Mouse (Mus musculus): Measurements from ENCODE around the gene Megf8. TPM values are rescaled to one million over a fixed set of nuclear protein-coding genes. Genes with fewer than 3 reads are reported as not detected.

The Megf8 gene
- total and polyA plus RNA-seq, 2 experiments, result 1.5 to 5.1 TPM

DNA sequence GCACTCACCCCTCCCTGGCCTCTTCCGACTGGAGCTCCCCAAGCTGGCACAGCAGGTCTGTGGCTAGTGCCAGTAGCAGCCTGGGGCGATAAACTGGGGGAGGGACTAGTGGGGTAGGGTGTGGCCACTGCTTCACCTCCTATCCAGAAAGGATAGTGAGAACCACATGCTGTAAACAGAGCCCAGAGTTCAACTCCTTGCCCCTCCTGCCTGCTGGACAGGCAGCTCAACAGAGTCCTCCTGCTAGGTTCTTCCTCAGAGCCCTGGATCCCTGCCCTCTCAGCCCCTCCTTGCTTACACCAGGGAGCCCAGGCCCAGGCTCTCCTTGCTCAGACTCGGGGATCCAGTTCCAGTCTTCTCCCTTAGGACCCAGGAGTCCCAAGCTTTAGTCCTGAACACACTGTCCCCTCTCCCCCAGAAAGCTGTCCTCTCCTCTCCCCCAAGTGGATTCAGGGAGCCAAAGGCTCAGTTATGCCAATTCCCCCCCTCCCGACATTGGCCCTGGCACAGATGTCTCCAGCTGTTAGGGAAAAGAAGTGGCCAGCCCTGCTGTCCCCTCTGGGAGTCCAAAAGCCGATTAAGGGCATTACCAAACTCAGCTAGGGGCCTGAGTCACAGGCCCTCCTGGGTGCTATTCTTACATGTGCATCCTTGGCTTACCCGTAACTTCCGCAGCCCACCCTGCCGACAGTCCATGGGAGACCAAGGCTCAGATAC is 73.2 kb downstream of the Megf8 start:
- no peak overlapping the region for H3K4me3 ChIP-seq (ENCODE audit: insufficient read depth, low read depth, low read length)
- DNase-seq (ENCODE audit: extremely low read depth, low read depth, low spot score), result peak; percentile 94

GRCm38 (mm10) chr7:25390986-25391385 is 74.0 kb downstream of the Megf8 start:
- TF ChIP-seq CTCF (IDR thresholded peaks at IDR 0.05; ENCODE audit: low read depth, low read length), result no peak
- no peak for TF ChIP-seq POLR2A (IDR thresholded peaks at IDR 0.05; ENCODE audit: extremely low read depth, insufficient read depth, low read length)
- DNase-seq (ENCODE audit: extremely low read depth, low read depth, low spot score), result peak; percentile 67
- H3K9ac ChIP-seq (ENCODE audit: low read depth, low read length), result peak overlapping the region; percentile 43
- H3K36me3 ChIP-seq (ENCODE audit: control insufficient read depth, insufficient read depth, low read length), result peaks cover 9% of the 10 kb centered on the region
- no peaks in the 10 kb centered on the region for H3K27me3 ChIP-seq (ENCODE audit: control insufficient read depth, insufficient read depth, low read length)
- H3K4me1 ChIP-seq (ENCODE audit: control insufficient read depth, insufficient read depth, low read length), result peaks cover 50% of the 10 kb centered on the region
- 19% methylated on average over 2 of the region's 2 CpGs for WGBS
- peak overlapping the region; percentile 93 for H3K27ac ChIP-seq (replicated peaks; ENCODE audit: insufficient read depth, low read depth, low read length)
- H3K4me3 ChIP-seq (ENCODE audit: insufficient read depth, low read depth, low read length), result no peak overlapping the region
- H3K79me2 ChIP-seq (ENCODE audit: control insufficient read depth, insufficient read depth, low read length), result peaks cover 14% of the 10 kb centered on the region; the same call in 1 of the 2 replicates

More for the DNA sequence above, 73.2 kb downstream of the Megf8 start:
- Histone ChIP-seq H3K9ac (ENCODE audit: low read depth, low read length) (peak overlapping the region; percentile 43), H3K4me1 (ENCODE audit: control insufficient read depth, insufficient read depth, low read length) (peaks cover 53% of the 10 kb centered on the region), H3K27ac (replicated peaks; ENCODE audit: insufficient read depth, low read depth, low read length) (peak overlapping the region; percentile 93), H3K27me3 (ENCODE audit: control insufficient read depth, insufficient read depth, low read length) (no peaks in the 10 kb centered on the region), H3K79me2 (ENCODE audit: control insufficient read depth, insufficient read depth, low read length) (peaks cover 14% of the 10 kb centered on the region; the same call in 1 of the 2 replicates), H3K36me3 (ENCODE audit: control insufficient read depth, insufficient read depth, low read length) (peaks cover 9% of the 10 kb centered on the region)
- 40% methylated on average over 8 of the region's 8 CpGs for WGBS
- TF ChIP-seq CTCF (IDR thresholded peaks at IDR 0.05; ENCODE audit: low read depth, low read length) (no peak), POLR2A (IDR thresholded peaks at IDR 0.05; ENCODE audit: extremely low read depth, insufficient read depth, low read length) (peak; percentile 64)

- Histone ChIP-seq H3K4me1 (ENCODE audit: control insufficient read depth, insufficient read depth, low read length) (peaks cover 48% of the 10 kb centered on the region), H3K36me3 (ENCODE audit: control insufficient read depth, insufficient read depth, low read length) (peaks cover 9% of the 10 kb centered on the region), H3K79me2 (ENCODE audit: control insufficient read depth, insufficient read depth, low read length) (peaks cover 17% of the 10 kb centered on the region; the same call in 1 of the 2 replicates), H3K27ac (replicated peaks; ENCODE audit: insufficient read depth, low read depth, low read length) (peak overlapping the region; percentile 80), H3K4me3 (ENCODE audit: insufficient read depth, low read depth, low read length) (no peak overlapping the region), H3K9ac (ENCODE audit: low read depth, low read length) (peak overlapping the region; percentile 12; the same call in 1 of the 2 replicates), H3K27me3 (ENCODE audit: control insufficient read depth, insufficient read depth, low read length) (no peaks in the 10 kb centered on the region)
- TF ChIP-seq POLR2A (IDR thresholded peaks at IDR 0.05; ENCODE audit: extremely low read depth, insufficient read depth, low read length) (no peak), CTCF (IDR thresholded peaks at IDR 0.05; ENCODE audit: low read depth, low read length) (no peak)
- peak; percentile 85 for DNase-seq (ENCODE audit: extremely low read depth, low read depth, low spot score)
- WGBS, result 30% methylated on average over 2 of the region's 2 CpGs
These were observed 75.0 kb downstream of the Megf8 start for GRCm38 (mm10) chr7:25391856-25392453.

GRCm38 (mm10) chr7:25392851-25393250 is 75.9 kb downstream of the Megf8 start:
- peaks cover 17% of the 10 kb centered on the region; the same call in 1 of the 2 replicates for H3K79me2 ChIP-seq (ENCODE audit: control insufficient read depth, insufficient read depth, low read length)
- H3K4me3 ChIP-seq (ENCODE audit: insufficient read depth, low read depth, low read length), result no peak overlapping the region
- peak overlapping the region; percentile 80 for H3K27ac ChIP-seq (replicated peaks; ENCODE audit: insufficient read depth, low read depth, low read length)
- TF ChIP-seq CTCF (IDR thresholded peaks at IDR 0.05; ENCODE audit: low read depth, low read length) (no peak), POLR2A (IDR thresholded peaks at IDR 0.05; ENCODE audit: extremely low read depth, insufficient read depth, low read length) (no peak)
- 0 out of 2 replicates have a peak overlapping the region, but pooled peaks have one; percentile 9 for H3K9ac ChIP-seq (ENCODE audit: low read depth, low read length)
- 58% methylated on average over 7 of the region's 7 CpGs for WGBS
- H3K27me3 ChIP-seq (ENCODE audit: control insufficient read depth, insufficient read depth, low read length), result no peaks in the 10 kb centered on the region
- DNase-seq (ENCODE audit: extremely low read depth, low read depth, low spot score), result no peak
- peaks cover 46% of the 10 kb centered on the region for H3K4me1 ChIP-seq (ENCODE audit: control insufficient read depth, insufficient read depth, low read length)
- peaks cover 2% of the 10 kb centered on the region for H3K36me3 ChIP-seq (ENCODE audit: control insufficient read depth, insufficient read depth, low read length)

DNA sequence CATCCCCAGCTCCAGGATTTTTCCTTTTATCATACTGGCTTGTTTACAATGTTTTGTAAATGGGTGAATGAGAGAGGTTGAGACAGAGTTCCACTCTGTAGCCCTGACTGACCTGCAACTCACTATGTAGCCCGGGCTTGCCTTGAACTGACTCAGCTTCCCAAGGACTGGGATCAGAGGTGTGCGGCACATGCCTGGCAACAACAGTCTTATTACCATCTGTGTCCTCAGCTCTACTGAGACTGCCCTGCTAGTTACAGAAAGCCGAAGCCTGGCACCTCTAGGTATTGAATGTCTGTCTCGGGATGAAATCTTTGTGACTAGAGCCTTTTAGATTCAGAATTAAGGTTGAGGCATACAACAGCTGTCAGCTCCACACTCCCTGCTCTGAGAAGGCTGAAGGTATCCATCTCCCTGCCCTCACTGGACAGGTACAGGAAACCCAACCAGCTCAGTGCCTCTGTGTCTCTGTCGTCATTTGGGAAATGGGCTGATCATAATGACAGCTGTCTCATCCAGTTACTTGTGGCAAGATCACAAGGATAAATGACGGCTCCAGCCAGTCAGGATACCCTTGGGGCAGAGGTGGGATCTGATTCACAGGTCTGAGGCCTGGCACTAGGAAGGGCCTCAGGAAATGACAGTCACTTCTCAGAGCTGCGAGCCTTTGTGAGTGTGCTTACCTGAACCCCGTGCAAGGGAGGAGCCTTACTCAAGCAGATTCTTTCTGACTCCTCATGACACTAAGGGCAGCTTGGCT is 76.7 kb downstream of the Megf8 start:
- Histone ChIP-seq H3K4me3 (ENCODE audit: insufficient read depth, low read depth, low read length) (no peak overlapping the region), H3K79me2 (ENCODE audit: control insufficient read depth, insufficient read depth, low read length) (peaks cover 17% of the 10 kb centered on the region; the same call in 1 of the 2 replicates), H3K9ac (ENCODE audit: low read depth, low read length) (peak overlapping the region; percentile 0; the same call in 1 of the 2 replicates), H3K27ac (replicated peaks; ENCODE audit: insufficient read depth, low read depth, low read length) (peak overlapping the region; percentile 80), H3K4me1 (ENCODE audit: control insufficient read depth, insufficient read depth, low read length) (peaks cover 46% of the 10 kb centered on the region), H3K27me3 (ENCODE audit: control insufficient read depth, insufficient read depth, low read length) (no peaks in the 10 kb centered on the region), H3K36me3 (ENCODE audit: control insufficient read depth, insufficient read depth, low read length) (no peaks in the 10 kb centered on the region)
- TF ChIP-seq CTCF (IDR thresholded peaks at IDR 0.05; ENCODE audit: low read depth, low read length), result no peak
- no peak for TF ChIP-seq POLR2A (IDR thresholded peaks at IDR 0.05; ENCODE audit: extremely low read depth, insufficient read depth, low read length)
- 37% methylated on average over 8 of the region's 8 CpGs for WGBS
- peak; percentile 74 for DNase-seq (ENCODE audit: extremely low read depth, low read depth, low spot score)
